Comparison of ENCODE assay signal across 27 mouse cellular contexts in the genomic region with DNA sequence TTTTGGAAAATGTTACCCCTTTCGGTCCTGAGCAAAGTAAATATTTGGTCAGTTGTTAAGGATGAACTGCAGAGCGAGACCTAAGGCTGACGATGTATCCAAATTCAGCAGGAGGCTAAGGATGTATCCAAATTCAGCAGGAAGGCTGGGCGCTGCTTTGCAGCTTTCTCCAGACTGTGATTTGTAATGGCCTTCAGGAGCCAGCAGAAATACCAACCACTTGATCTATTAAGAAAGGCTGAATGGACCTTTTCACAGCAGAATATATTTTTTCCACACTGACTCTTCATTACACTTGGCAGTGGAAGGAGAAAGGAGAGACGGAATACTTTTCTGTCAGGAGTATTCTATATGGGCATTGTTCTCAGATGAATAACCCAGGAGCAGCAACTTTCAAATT.
DNase-seq lines count a peak whose midpoint lies in the region; ATAC-seq and TF ChIP-seq lines count a peak whose summit lies in the region.
"Had no signal": no experiment of that assay in that cellular context is flagged by ENCODE, and none has a peak within 500 bp of the region (broad histone marks: within the 10 kb centered on the region; RNA-seq: fewer than 3 reads in every experiment).

No protein-coding gene starts in this region.

- intact Hi-C loops in gastrocnemius, adult 2 months (cut with DNase I) = no loop called here
- intact Hi-C loops in gastrocnemius, postnatal 36 days (cut with DNase I) = no loop called here

- no peak for TF ChIP-seq CTCF in gastrocnemius, adult 2 months (IDR thresholded peaks at IDR 0.05)

- DNase-seq in embryo, embryonic 10.5 days (ENCODE audit: low spot score) = peak; percentile 10
- DNase-seq in embryo, embryonic 11 days = no peak
- DNase-seq in gastrocnemius, adult 2 months = peak; percentile 31
- DNase-seq in gastrocnemius, postnatal 36 days = no peak
- peak; percentile 73 for DNase-seq in Muller cell, postnatal 12 days (ENCODE audit: inconsistent ontology term)
- DNase-seq in frontal cortex, postnatal 25 days (ENCODE audit: low spot score in 2 of 2) = no peak
- DNase-seq: adrenal gland, postnatal 14 days; B cell, adult 2 months; cerebellum, adult 18-20 months; cerebellum, adult 9-11 months; cerebellum, postnatal 36 days; gastrocnemius, postnatal 10 days; heart, adult 2 months; heart, postnatal 14 days had no signal

- peak overlapping the region; percentile 50; the same call in 1 of the 2 replicates for H3K27ac ChIP-seq in gastrocnemius, adult 2 months
- peak overlapping the region; percentile 10 for H3K27ac ChIP-seq in neural tube, embryonic 13.5 days (replicated peaks)
- no peak overlapping the region for H3K27ac ChIP-seq in kidney, embryonic 16.5 days (ENCODE audit: low read length)
- H3K27ac ChIP-seq: embryonic facial prominence, embryonic 15.5 days; forebrain, embryonic 13.5 days; heart, adult 2 months; heart, embryonic 15.5 days; hindbrain, embryonic 13.5 days had no signal

- peak; percentile 19; the same call in 1 of the 2 replicates for ATAC-seq in neural tube, embryonic 13.5 days (ENCODE audit: low read depth)
- ATAC-seq in kidney, embryonic 16.5 days (ENCODE audit: low FRiP score, low TSS enrichment) = no peak
- ATAC-seq: activated CD4-positive, CD25-positive, alpha-beta regulatory T cell, adult 4 months; CD4-positive, CD25-positive, alpha-beta regulatory T cell, adult 4 months; intestine, embryonic 16.5 days; Patski had no signal

- H3K27me3 ChIP-seq in neural tube, embryonic 13.5 days = no peaks in the 10 kb centered on the region
- no peaks in the 10 kb centered on the region for H3K27me3 ChIP-seq in kidney, embryonic 16.5 days (ENCODE audit: insufficient read depth, low read length)
- H3K27me3 ChIP-seq: embryonic facial prominence, embryonic 15.5 days; forebrain, embryonic 13.5 days; heart, embryonic 15.5 days; hindbrain, embryonic 13.5 days; Patski had no signal

- H3K36me3 ChIP-seq in neural tube, embryonic 13.5 days = no peaks in the 10 kb centered on the region
- H3K36me3 ChIP-seq in kidney, embryonic 16.5 days (ENCODE audit: insufficient read depth, low read length) = no peaks in the 10 kb centered on the region
- H3K36me3 ChIP-seq: embryonic facial prominence, embryonic 15.5 days; G1E had no signal

- 38% methylated on average over 5 of the region's 5 CpGs for WGBS in neural tube, embryonic 13.5 days
- 85% methylated on average over 5 of the region's 5 CpGs for WGBS in kidney, embryonic 16.5 days

- no peak overlapping the region for H3K4me3 ChIP-seq in gastrocnemius, adult 2 months
- no peak overlapping the region for H3K4me3 ChIP-seq in neural tube, embryonic 13.5 days
- no peak overlapping the region for H3K4me3 ChIP-seq in kidney, embryonic 16.5 days (ENCODE audit: low read length)
- H3K4me3 ChIP-seq: embryonic facial prominence, embryonic 15.5 days; erythroblast, embryonic 14.5 days; forebrain, embryonic 13.5 days; heart, adult 2 months; heart, embryonic 15.5 days; hindbrain, embryonic 13.5 days had no signal

- H3K4me2 ChIP-seq in neural tube, embryonic 13.5 days = no peak overlapping the region
- H3K4me2 ChIP-seq in kidney, embryonic 16.5 days (replicated peaks; ENCODE audit: low read depth, low read length) = no peak overlapping the region
- H3K4me2 ChIP-seq: embryonic facial prominence, embryonic 15.5 days; forebrain, embryonic 13.5 days; heart, embryonic 11.5 days; heart, embryonic 15.5 days; hindbrain, embryonic 13.5 days had no signal

- no peaks in the 10 kb centered on the region for H3K9me3 ChIP-seq in neural tube, embryonic 13.5 days
- H3K9me3 ChIP-seq in kidney, embryonic 16.5 days (ENCODE audit: low read length) = no peaks in the 10 kb centered on the region
- H3K9me3 ChIP-seq: embryonic facial prominence, embryonic 15.5 days; forebrain, embryonic 13.5 days; G1E; heart, embryonic 15.5 days; hindbrain, embryonic 13.5 days had no signal

- H3K9ac ChIP-seq in neural tube, embryonic 13.5 days = no peak overlapping the region
- no peak overlapping the region for H3K9ac ChIP-seq in kidney, embryonic 16.5 days (replicated peaks; ENCODE audit: low read length)
- H3K9ac ChIP-seq: embryonic facial prominence, embryonic 15.5 days; forebrain, embryonic 13.5 days; heart, embryonic 15.5 days; hindbrain, embryonic 13.5 days had no signal

- H3K4me1 ChIP-seq in neural tube, embryonic 13.5 days (replicated peaks) = peaks cover 11% of the 10 kb centered on the region
- H3K4me1 ChIP-seq in kidney, embryonic 16.5 days (ENCODE audit: insufficient read depth, low read length) = no peaks in the 10 kb centered on the region
- H3K4me1 ChIP-seq: embryonic facial prominence, embryonic 15.5 days; heart, embryonic 15.5 days; hindbrain, embryonic 13.5 days had no signal

Comparison
In these comparisons a context has a peak if more than half of its experiments do, and no peak if none do; other contexts are left out.
1. DNase-seq: peak in embryo, embryonic 10.5 days (single experiment), gastrocnemius, adult 2 months (single experiment) and Muller cell, postnatal 12 days (single experiment); none in embryo, embryonic 11 days (single experiment), gastrocnemius, postnatal 36 days (0 of 2) and frontal cortex, postnatal 25 days (0 of 2).